Comparison of ENCODE assay signal across 8 mouse cellular contexts in genomic region chr14:31206472-31206981, GRCm38 (mm10). TPM values are rescaled to one million over a fixed set of nuclear protein-coding genes. Genes with fewer than 3 reads are reported as not detected.
A peak's percentile ranks its signal among the peaks of the same experiment; 100 is the strongest.
DNase-seq lines count a peak whose midpoint lies in the region; ATAC-seq and TF ChIP-seq lines count a peak whose summit lies in the region.

No protein-coding gene starts in this region.

- H3K27me3 ChIP-seq in C2C12 (ENCODE audit: control insufficient read depth, insufficient read depth, insufficient read length): no peaks in the 10 kb centered on the region
- H3K27me3 ChIP-seq in heart, embryonic 11.5 days (ENCODE audit: control insufficient read depth, insufficient read depth, low read length): no peaks in the 10 kb centered on the region
- H3K27me3 ChIP-seq in kidney, embryonic 15.5 days: no peaks in the 10 kb centered on the region
- no peaks in the 10 kb centered on the region for H3K27me3 ChIP-seq in limb, embryonic 15.5 days
- no peaks in the 10 kb centered on the region for H3K27me3 ChIP-seq in midbrain, postnatal 0 days (ENCODE audit: insufficient read depth, low read length)

- peak overlapping the region; percentile 77 for H3ac ChIP-seq in C2C12 (ENCODE audit: control insufficient read depth, insufficient read length, low read depth)

- TF ChIP-seq POLR2A in embryonic fibroblast, embryonic 13.5 days (IDR thresholded peaks at IDR 0.05; ENCODE audit: low read depth, low read length): peak; percentile 86

- peak overlapping the region; percentile 77 for H3K27ac ChIP-seq in embryonic fibroblast, embryonic 13.5 days (ENCODE audit: insufficient read depth, low read length)
- peak overlapping the region; percentile 88 for H3K27ac ChIP-seq in heart, embryonic 11.5 days (ENCODE audit: low read depth, low read length)
- peak overlapping the region; percentile 92 for H3K27ac ChIP-seq in kidney, embryonic 15.5 days
- peak overlapping the region; percentile 96 for H3K27ac ChIP-seq in limb, embryonic 15.5 days
- peak overlapping the region; percentile 92 for H3K27ac ChIP-seq in midbrain, postnatal 0 days (ENCODE audit: low read depth, low read length)

- H3K36me3 ChIP-seq in C2C12 (ENCODE audit: control insufficient read depth, insufficient read depth): peaks cover 35% of the 10 kb centered on the region
- H3K36me3 ChIP-seq in heart, embryonic 11.5 days (ENCODE audit: control insufficient read depth, insufficient read depth, low read length): peaks cover 27% of the 10 kb centered on the region
- peaks cover 30% of the 10 kb centered on the region for H3K36me3 ChIP-seq in kidney, embryonic 15.5 days
- H3K36me3 ChIP-seq in limb, embryonic 15.5 days: peaks cover 29% of the 10 kb centered on the region
- H3K36me3 ChIP-seq in midbrain, postnatal 0 days (ENCODE audit: insufficient read depth, low read length): peaks cover 25% of the 10 kb centered on the region

- DNase-seq in brain, adult 2 months (ENCODE audit: low read depth, low spot score): peak; percentile 97
- DNase-seq in midbrain, postnatal 0 days (ENCODE audit: low spot score): peak; percentile 96
- DNase-seq in spleen, postnatal 10 days (ENCODE audit: low spot score in 2 of 2): peak; percentile 91 to 98

- 0 out of 2 replicates have a peak, but pooled peaks cover 2% of the 10 kb centered on the region for H3K4me1 ChIP-seq in embryonic fibroblast, embryonic 13.5 days (ENCODE audit: control insufficient read depth, insufficient read depth, low read length)
- peaks cover 32% of the 10 kb centered on the region for H3K4me1 ChIP-seq in heart, embryonic 11.5 days (ENCODE audit: control insufficient read depth, insufficient read depth, low read length)
- H3K4me1 ChIP-seq in kidney, embryonic 15.5 days: peaks cover 26% of the 10 kb centered on the region
- H3K4me1 ChIP-seq in limb, embryonic 15.5 days: peaks cover 18% of the 10 kb centered on the region
- H3K4me1 ChIP-seq in midbrain, postnatal 0 days (ENCODE audit: insufficient read depth, low read length): peaks cover 9% of the 10 kb centered on the region; the same call in 1 of the 2 replicates

- peak overlapping the region; percentile 97 for H3K9ac ChIP-seq in heart, embryonic 11.5 days (ENCODE audit: low read depth, low read length)
- H3K9ac ChIP-seq in kidney, embryonic 15.5 days: peak overlapping the region; percentile 94
- peak overlapping the region; percentile 93 for H3K9ac ChIP-seq in limb, embryonic 15.5 days
- H3K9ac ChIP-seq in midbrain, postnatal 0 days (replicated peaks; ENCODE audit: low read length, poor library complexity, severe bottlenecking): peak overlapping the region; percentile 92

- peaks cover 49% of the 10 kb centered on the region for H3K79me3 ChIP-seq in C2C12 (ENCODE audit: low read depth)

- WGBS in heart, embryonic 11.5 days (ENCODE audit: insufficient replicate concordance): 1% methylated on average over 37 of the region's 48 CpGs
- WGBS in kidney, embryonic 15.5 days: under 1% methylated on average over 42 of the region's 48 CpGs
- WGBS in limb, embryonic 15.5 days: under 1% methylated on average over 48 of the region's 48 CpGs
- WGBS in midbrain, postnatal 0 days: under 1% methylated on average over 37 of the region's 48 CpGs

- peak; percentile 44 for ATAC-seq in heart, embryonic 11.5 days (replicated peaks; ENCODE audit: insufficient number of reproducible peaks, low FRiP score, low TSS enrichment)
- ATAC-seq in kidney, embryonic 15.5 days (replicated peaks; ENCODE audit: low FRiP score): peak; percentile 84
- peak; percentile 69 for ATAC-seq in limb, embryonic 15.5 days (ENCODE audit: insufficient number of reproducible peaks, low FRiP score, low TSS enrichment, low read depth)
- peak; percentile 78 for ATAC-seq in midbrain, postnatal 0 days (ENCODE audit: low FRiP score)

- no peaks in the 10 kb centered on the region for H3K9me3 ChIP-seq in heart, embryonic 11.5 days (replicated peaks; ENCODE audit: control insufficient read depth, low read length)
- H3K9me3 ChIP-seq in kidney, embryonic 15.5 days (replicated peaks): no peaks in the 10 kb centered on the region
- H3K9me3 ChIP-seq in limb, embryonic 15.5 days: no peaks in the 10 kb centered on the region
- no peaks in the 10 kb centered on the region for H3K9me3 ChIP-seq in midbrain, postnatal 0 days (ENCODE audit: low read length)

- H3K79me2 ChIP-seq in C2C12 (ENCODE audit: control insufficient read depth, insufficient read depth): peaks cover 62% of the 10 kb centered on the region

- TF ChIP-seq CTCF in C2C12 (IDR thresholded peaks at IDR 0.05; ENCODE audit: control insufficient read depth, insufficient read depth, insufficient read length): no peak
- TF ChIP-seq CTCF in embryonic fibroblast, embryonic 13.5 days (IDR thresholded peaks at IDR 0.05; ENCODE audit: borderline replicate concordance, insufficient read depth, low read length): no peak
- 0 out of 2 replicates have a peak, but pooled peaks have one; percentile 2 for TF ChIP-seq CTCF in midbrain, postnatal 0 days (IDR thresholded peaks at IDR 0.05)

- peak overlapping the region; percentile 95 for H3K4me2 ChIP-seq in heart, embryonic 11.5 days
- peak overlapping the region; percentile 89 for H3K4me2 ChIP-seq in kidney, embryonic 15.5 days
- H3K4me2 ChIP-seq in limb, embryonic 15.5 days: peak overlapping the region; percentile 85
- peak overlapping the region; percentile 93 for H3K4me2 ChIP-seq in midbrain, postnatal 0 days (ENCODE audit: low read depth, low read length, poor library complexity, severe bottlenecking)

- peak overlapping the region; percentile 88 for H3K4me3 ChIP-seq in C2C12 (ENCODE audit: insufficient read depth, poor library complexity, severe bottlenecking)
- H3K4me3 ChIP-seq in embryonic fibroblast, embryonic 13.5 days (ENCODE audit: insufficient read depth, low read length): peak overlapping the region; percentile 92
- peak overlapping the region; percentile 87 for H3K4me3 ChIP-seq in heart, embryonic 11.5 days (ENCODE audit: low read depth, low read length)
- H3K4me3 ChIP-seq in kidney, embryonic 15.5 days (replicated peaks): peak overlapping the region; percentile 83
- H3K4me3 ChIP-seq in limb, embryonic 15.5 days: peak overlapping the region; percentile 74
- H3K4me3 ChIP-seq in midbrain, postnatal 0 days (ENCODE audit: low read depth, low read length): peak overlapping the region; percentile 76

TF ChIP-seq in C2C12, 6 proteins besides CTCF, POLR2A, EP300 and RAD21:
- peak; percentile 38 for TF ChIP-seq MAX (IDR thresholded peaks at IDR 0.05)
- no peak for TF ChIP-seq MYOG (IDR thresholded peaks at IDR 0.05; ENCODE audit: control insufficient read depth, extremely low read depth, insufficient read length)
TF ChIP-seq in C2C12: peak in this region for 1.

RNA-seq across cellular contexts. Expression of gene Tnnc1, which starts 1.6 kb away (rescaled TPM):
- polyA plus RNA-seq in C2C12 (2012; fragmentation: generic; extraction: Trizol): 21.0 TPM
- polyA plus RNA-seq in embryonic fibroblast, embryonic 13.5 days (2011; ENCODE audit: insufficient read length, low read depth, missing spikeins): 2.4 and 3.0 TPM in 2 replicates
- 3,123 and 3,177 TPM in 2 replicates for polyA plus RNA-seq in heart, embryonic 11.5 days (2014; fragmentation: Nextera tagmentation; extraction: Ambion mirVana)
- 19.5 and 33.2 TPM in 2 replicates for polyA plus RNA-seq in kidney, embryonic 15.5 days (2015; fragmentation: Nextera tagmentation; extraction: Ambion mirVana)
- 276 and 549 TPM in 2 replicates for polyA plus RNA-seq in limb, embryonic 15.5 days (2015; fragmentation: Nextera tagmentation; extraction: Ambion mirVana)
- 1.9 and 7.4 TPM in 2 replicates for total RNA-seq in midbrain, postnatal 0 days (2014; rRNA removed)
- polyA plus RNA-seq in midbrain, postnatal 0 days (2015; fragmentation: Nextera tagmentation; extraction: Ambion mirVana): 4.6 and 4.8 TPM in 2 replicates

RNA-seq across cellular contexts. Expression of gene Nisch, which starts 10.2 kb away (rescaled TPM):
- polyA plus RNA-seq in C2C12 (2012; fragmentation: generic; extraction: Trizol): 160 TPM
- polyA plus RNA-seq in embryonic fibroblast, embryonic 13.5 days (2011; ENCODE audit: insufficient read length, low read depth, missing spikeins): 457 and 524 TPM in 2 replicates
- polyA plus RNA-seq in heart, embryonic 11.5 days (2014; fragmentation: Nextera tagmentation; extraction: Ambion mirVana): 286 and 325 TPM in 2 replicates
- 351 and 428 TPM in 2 replicates for polyA plus RNA-seq in kidney, embryonic 15.5 days (2015; fragmentation: Nextera tagmentation; extraction: Ambion mirVana)
- polyA plus RNA-seq in limb, embryonic 15.5 days (2015; fragmentation: Nextera tagmentation; extraction: Ambion mirVana): 336 and 363 TPM in 2 replicates
- total RNA-seq in midbrain, postnatal 0 days (2014; rRNA removed): 391 and 398 TPM in 2 replicates
- 261 and 274 TPM in 2 replicates for polyA plus RNA-seq in midbrain, postnatal 0 days (2015; fragmentation: Nextera tagmentation; extraction: Ambion mirVana)

RNA-seq across cellular contexts. Expression of gene Sema3g, which starts 11.1 kb away (rescaled TPM):
- 0.14 TPM for polyA plus RNA-seq in C2C12 (2012; fragmentation: generic; extraction: Trizol)
- 0.25 and 0.90 TPM in 2 replicates for polyA plus RNA-seq in embryonic fibroblast, embryonic 13.5 days (2011; ENCODE audit: insufficient read length, low read depth, missing spikeins)
- polyA plus RNA-seq in heart, embryonic 11.5 days (2014; fragmentation: Nextera tagmentation; extraction: Ambion mirVana): 0.03 and 0.08 TPM in 2 replicates
- 3.7 and 3.8 TPM in 2 replicates for polyA plus RNA-seq in kidney, embryonic 15.5 days (2015; fragmentation: Nextera tagmentation; extraction: Ambion mirVana)
- 1.2 and 1.5 TPM in 2 replicates for polyA plus RNA-seq in limb, embryonic 15.5 days (2015; fragmentation: Nextera tagmentation; extraction: Ambion mirVana)
- 3.1 and 4.1 TPM in 2 replicates for total RNA-seq in midbrain, postnatal 0 days (2014; rRNA removed)
- 0.36 and 0.44 TPM in 2 replicates for polyA plus RNA-seq in midbrain, postnatal 0 days (2015; fragmentation: Nextera tagmentation; extraction: Ambion mirVana)

RNA-seq across cellular contexts. Expression of gene Stab1, which starts 38.1 kb away (rescaled TPM):
- 0.25 TPM for polyA plus RNA-seq in C2C12 (2012; fragmentation: generic; extraction: Trizol)
- 1.7 and 7.3 TPM in 2 replicates for polyA plus RNA-seq in embryonic fibroblast, embryonic 13.5 days (2011; ENCODE audit: insufficient read length, low read depth, missing spikeins)
- polyA plus RNA-seq in heart, embryonic 11.5 days (2014; fragmentation: Nextera tagmentation; extraction: Ambion mirVana): 35.9 and 40.4 TPM in 2 replicates
- 32.6 and 40.6 TPM in 2 replicates for polyA plus RNA-seq in kidney, embryonic 15.5 days (2015; fragmentation: Nextera tagmentation; extraction: Ambion mirVana)
- 42.5 and 44.4 TPM in 2 replicates for polyA plus RNA-seq in limb, embryonic 15.5 days (2015; fragmentation: Nextera tagmentation; extraction: Ambion mirVana)
- total RNA-seq in midbrain, postnatal 0 days (2014; rRNA removed): 25.5 and 31.4 TPM in 2 replicates
- polyA plus RNA-seq in midbrain, postnatal 0 days (2015; fragmentation: Nextera tagmentation; extraction: Ambion mirVana): 9.0 and 11.7 TPM in 2 replicates

RNA-seq across cellular contexts. Expression of gene Phf7, which starts 44.6 kb away (rescaled TPM):
- polyA plus RNA-seq in C2C12 (2012; fragmentation: generic; extraction: Trizol): 4.5 TPM
- polyA plus RNA-seq in embryonic fibroblast, embryonic 13.5 days (2011; ENCODE audit: insufficient read length, low read depth, missing spikeins): 5.9 and 6.5 TPM in 2 replicates
- polyA plus RNA-seq in heart, embryonic 11.5 days (2014; fragmentation: Nextera tagmentation; extraction: Ambion mirVana): 7.4 and 8.7 TPM in 2 replicates
- 12.6 and 13.3 TPM in 2 replicates for polyA plus RNA-seq in kidney, embryonic 15.5 days (2015; fragmentation: Nextera tagmentation; extraction: Ambion mirVana)
- polyA plus RNA-seq in limb, embryonic 15.5 days (2015; fragmentation: Nextera tagmentation; extraction: Ambion mirVana): 9.5 and 12.5 TPM in 2 replicates
- total RNA-seq in midbrain, postnatal 0 days (2014; rRNA removed): 4.4 and 6.6 TPM in 2 replicates
- 8.7 and 10.2 TPM in 2 replicates for polyA plus RNA-seq in midbrain, postnatal 0 days (2015; fragmentation: Nextera tagmentation; extraction: Ambion mirVana)

Comparison
In these comparisons a context has a peak if more than half of its experiments do, and no peak if none do; other contexts are left out.
1. Peak in every context shown above with its lines: DNase-seq, ATAC-seq, H3K4me3 ChIP-seq and H3K27ac ChIP-seq.